ENCODE assay signal across 11 mouse cellular contexts in genomic region chr12:102112491-102112890, GRCm38 (mm10). TPM values are rescaled to one million over a fixed set of nuclear protein-coding genes. Genes with fewer than 3 reads are reported as not detected.
DNase-seq lines count a peak whose midpoint lies in the region; ATAC-seq lines count a peak whose summit lies in the region.
"Had no signal": no experiment of that assay in that cellular context is flagged by ENCODE, and none has a peak within 500 bp of the region (broad histone marks: within the 10 kb centered on the region; RNA-seq: fewer than 3 reads in every experiment).

No protein-coding gene starts in this region.

- H3K4me2 ChIP-seq in liver, embryonic 13.5 days = no peak overlapping the region
- H3K4me2 ChIP-seq in liver, embryonic 11.5 days = no peak overlapping the region
- no peak overlapping the region for H3K4me2 ChIP-seq in lung, embryonic 15.5 days
- no peak overlapping the region for H3K4me2 ChIP-seq in stomach, embryonic 15.5 days

- no peaks in the 10 kb centered on the region for H3K27me3 ChIP-seq in liver, embryonic 13.5 days
- no peaks in the 10 kb centered on the region for H3K27me3 ChIP-seq in liver, embryonic 11.5 days (replicated peaks; ENCODE audit: control insufficient read depth, insufficient read depth, low read length)
- H3K27me3 ChIP-seq in lung, embryonic 15.5 days = no peaks in the 10 kb centered on the region
- H3K27me3 ChIP-seq in stomach, embryonic 15.5 days (replicated peaks) = no peaks in the 10 kb centered on the region

- H3K9me3 ChIP-seq in liver, embryonic 13.5 days (replicated peaks) = no peaks in the 10 kb centered on the region
- no peaks in the 10 kb centered on the region for H3K9me3 ChIP-seq in liver, embryonic 11.5 days (ENCODE audit: control insufficient read depth, low read length)
- H3K9me3 ChIP-seq in lung, embryonic 15.5 days = no peaks in the 10 kb centered on the region
- H3K9me3 ChIP-seq in stomach, embryonic 15.5 days = no peaks in the 10 kb centered on the region
- H3K9me3 ChIP-seq: megakaryocyte, embryonic 14.5 days had no signal

- no peak overlapping the region for H3K27ac ChIP-seq in liver, embryonic 13.5 days
- H3K27ac ChIP-seq in liver, embryonic 11.5 days (ENCODE audit: low read depth, low read length) = no peak overlapping the region
- peak overlapping the region; percentile 85 for H3K27ac ChIP-seq in lung, embryonic 15.5 days
- H3K27ac ChIP-seq in stomach, embryonic 15.5 days = no peak overlapping the region

- H3K36me3 ChIP-seq in liver, embryonic 13.5 days = no peaks in the 10 kb centered on the region
- H3K36me3 ChIP-seq in liver, embryonic 11.5 days (ENCODE audit: control insufficient read depth, insufficient read depth, low read length) = no peaks in the 10 kb centered on the region
- no peaks in the 10 kb centered on the region for H3K36me3 ChIP-seq in lung, embryonic 15.5 days
- no peaks in the 10 kb centered on the region for H3K36me3 ChIP-seq in stomach, embryonic 15.5 days

- no peak overlapping the region for H3K9ac ChIP-seq in liver, embryonic 13.5 days
- no peak overlapping the region for H3K9ac ChIP-seq in liver, embryonic 11.5 days (ENCODE audit: low read depth, low read length)
- 0 out of 2 replicates have a peak overlapping the region, but pooled peaks have one; percentile 2 for H3K9ac ChIP-seq in lung, embryonic 15.5 days
- H3K9ac ChIP-seq in stomach, embryonic 15.5 days = no peak overlapping the region

- no peak overlapping the region for H3K4me3 ChIP-seq in liver, embryonic 13.5 days (replicated peaks)
- H3K4me3 ChIP-seq in liver, embryonic 11.5 days (ENCODE audit: low read depth, low read length) = no peak overlapping the region
- H3K4me3 ChIP-seq in lung, embryonic 15.5 days = no peak overlapping the region
- H3K4me3 ChIP-seq in stomach, embryonic 15.5 days (replicated peaks) = no peak overlapping the region
- H3K4me3 ChIP-seq: megakaryocyte, embryonic 14.5 days had no signal

- WGBS in liver, embryonic 13.5 days (ENCODE audit: insufficient replicate concordance) = 54% methylated on average over 4 of the region's 4 CpGs
- WGBS in liver, embryonic 11.5 days = 59% methylated on average over 4 of the region's 4 CpGs
- WGBS in lung, embryonic 15.5 days = 11% methylated on average over 4 of the region's 4 CpGs
- 17% methylated on average over 4 of the region's 4 CpGs for WGBS in stomach, embryonic 15.5 days

- peaks cover 3% of the 10 kb centered on the region; the same call in 1 of the 2 replicates for H3K4me1 ChIP-seq in liver, embryonic 13.5 days (replicated peaks)
- H3K4me1 ChIP-seq in liver, embryonic 11.5 days (replicated peaks; ENCODE audit: control insufficient read depth, insufficient read depth, low read length) = no peaks in the 10 kb centered on the region
- peaks cover 31% of the 10 kb centered on the region for H3K4me1 ChIP-seq in lung, embryonic 15.5 days
- no peaks in the 10 kb centered on the region for H3K4me1 ChIP-seq in stomach, embryonic 15.5 days

- no peak for DNase-seq in liver, embryonic 13.5 days
- DNase-seq in liver, embryonic 11.5 days (ENCODE audit: low spot score) = no peak
- peak; percentile 58 to 77 for DNase-seq in layer of hippocampus, adult 18-20 months (ENCODE audit: low spot score in 2 of 2)
- no peak for DNase-seq in adrenal gland, postnatal 36 days
- no peak for DNase-seq in heart, postnatal 36 days
- DNase-seq: heart, adult 18-20 months; kidney, postnatal 36 days had no signal

- intact Hi-C loops in heart, postnatal 36 days (cut with DNase I) = no loop called here

- peak; percentile 31; the same call in 1 of the 2 replicates for ATAC-seq in liver, embryonic 13.5 days (ENCODE audit: low read depth)
- ATAC-seq in liver, embryonic 11.5 days (replicated peaks; ENCODE audit: low FRiP score) = no peak
- peak; percentile 85 for ATAC-seq in lung, embryonic 15.5 days (ENCODE audit: borderline replicate concordance, extremely low read depth, low FRiP score, low TSS enrichment)
- ATAC-seq in stomach, embryonic 15.5 days (ENCODE audit: insufficient read depth, low FRiP score, low read depth) = peak; percentile 60; the same call in 1 of the 2 replicates

RNA-seq across cellular contexts. Expression of gene Slc24a4, which starts 16.0 kb away (rescaled TPM):
- polyA plus RNA-seq in liver, embryonic 13.5 days (2015; fragmentation: Nextera tagmentation; extraction: Ambion mirVana) = 0.07 and 0.14 TPM in 2 replicates
- 0.04 and 0.12 TPM in 2 replicates for polyA plus RNA-seq in liver, embryonic 11.5 days (2014; fragmentation: Nextera tagmentation; extraction: Ambion mirVana)
- 10 to 100 TPM; 46.6 to 51.9 TPM for total RNA-seq in layer of hippocampus, adult 18-20 months (2021)
- polyA plus RNA-seq in lung, embryonic 15.5 days (2015; fragmentation: Nextera tagmentation; extraction: Ambion mirVana) = 1.8 and 2.1 TPM in 2 replicates
- 0.49 and 0.62 TPM in 2 replicates for polyA plus RNA-seq in stomach, embryonic 15.5 days (2015; fragmentation: Nextera tagmentation; extraction: Ambion mirVana)
- total RNA-seq in adrenal gland, postnatal 36 days (2021) = under 1 TPM; 0.40 to 0.46 TPM
- 1 to 10 TPM; 1.3 to 2.0 TPM for total RNA-seq in heart, postnatal 36 days (2021)
- total RNA-seq: MEL had no signal

Comparison
In these comparisons a context has a peak if more than half of its experiments do, and no peak if none do; other contexts are left out.
1. DNase-seq: peak in layer of hippocampus, adult 18-20 months (2 of 2); none in liver, embryonic 13.5 days (single experiment), liver, embryonic 11.5 days (single experiment), adrenal gland, postnatal 36 days (0 of 2) and heart, postnatal 36 days (0 of 2).